ENCODE assay signal across 23 mouse cellular contexts in genomic region chr17:86523374-86523773, GRCm38 (mm10). TPM values are rescaled to one million over a fixed set of nuclear protein-coding genes. Genes with fewer than 3 reads are reported as not detected.
DNase-seq lines count a peak whose midpoint lies in the region; ATAC-seq and TF ChIP-seq lines count a peak whose summit lies in the region.
"Had no signal": no experiment of that assay in that cellular context is flagged by ENCODE, and none has a peak within 500 bp of the region (broad histone marks: within the 10 kb centered on the region; RNA-seq: fewer than 3 reads in every experiment).

No protein-coding gene starts in this region.

- peaks cover 5% of the 10 kb centered on the region for H3K4me1 ChIP-seq in liver, embryonic 16.5 days (ENCODE audit: control insufficient read depth, low read depth, low read length)
- H3K4me1 ChIP-seq in liver, embryonic 12.5 days: no peaks in the 10 kb centered on the region
- peaks cover 15% of the 10 kb centered on the region; the same call in 1 of the 2 replicates for H3K4me1 ChIP-seq in liver, postnatal 0 days (ENCODE audit: insufficient read depth)
- H3K4me1 ChIP-seq: embryonic facial prominence, embryonic 10.5 days; forebrain, embryonic 10.5 days; hindbrain, embryonic 15.5 days had no signal

- H3K27ac ChIP-seq in liver, embryonic 16.5 days (ENCODE audit: low read length): no peak overlapping the region
- H3K27ac ChIP-seq in liver, embryonic 12.5 days: no peak overlapping the region
- H3K27ac ChIP-seq in liver, postnatal 0 days (ENCODE audit: low read depth): peak overlapping the region; percentile 83
- H3K27ac ChIP-seq: embryonic facial prominence, embryonic 10.5 days; forebrain, embryonic 10.5 days; gastrocnemius, adult 2 months; hindbrain, embryonic 15.5 days had no signal

- DNase-seq in lung, postnatal 36 days: peak; percentile 73
- DNase-seq in lung, postnatal 14 days: no peak
- DNase-seq in liver, postnatal 0 days: no peak
- DNase-seq: adrenal gland, adult 2 months; adrenal gland, postnatal 25 days; cerebellum, adult 18-20 months; cerebellum, adult 9-11 months; gastrocnemius, adult 2 months; gastrocnemius, postnatal 25 days had no signal

- no peaks in the 10 kb centered on the region for H3K9me3 ChIP-seq in liver, embryonic 16.5 days (replicated peaks; ENCODE audit: control insufficient read depth, low read length)
- no peaks in the 10 kb centered on the region for H3K9me3 ChIP-seq in liver, embryonic 12.5 days (replicated peaks)
- H3K9me3 ChIP-seq in liver, postnatal 0 days (ENCODE audit: low read length): no peaks in the 10 kb centered on the region
- H3K9me3 ChIP-seq: embryonic facial prominence, embryonic 10.5 days; forebrain, embryonic 10.5 days; heart, embryonic 12.5 days; hindbrain, embryonic 15.5 days had no signal

- no peaks in the 10 kb centered on the region for H3K36me3 ChIP-seq in liver, embryonic 16.5 days (ENCODE audit: control insufficient read depth, insufficient read depth)
- H3K36me3 ChIP-seq in liver, embryonic 12.5 days: no peaks in the 10 kb centered on the region
- no peaks in the 10 kb centered on the region for H3K36me3 ChIP-seq in liver, postnatal 0 days (replicated peaks; ENCODE audit: insufficient read depth, low read length)
- H3K36me3 ChIP-seq: embryonic facial prominence, embryonic 10.5 days; forebrain, embryonic 10.5 days; hindbrain, embryonic 15.5 days had no signal

- TF ChIP-seq EP300 in liver, postnatal 0 days (IDR thresholded peaks at IDR 0.05; ENCODE audit: low read depth): peak; percentile 64; the same call in 1 of the 2 replicates

- H3K4me2 ChIP-seq in liver, embryonic 16.5 days (ENCODE audit: low read depth, low read length): no peak overlapping the region
- no peak overlapping the region for H3K4me2 ChIP-seq in liver, embryonic 12.5 days
- no peak overlapping the region for H3K4me2 ChIP-seq in liver, postnatal 0 days (ENCODE audit: low read depth, low read length)
- H3K4me2 ChIP-seq: heart, embryonic 12.5 days; hindbrain, embryonic 15.5 days had no signal

- TF ChIP-seq CTCF in liver, postnatal 0 days (IDR thresholded peaks at IDR 0.05; ENCODE audit: low read depth): no peak

- no peak overlapping the region for H3K9ac ChIP-seq in liver, embryonic 16.5 days (ENCODE audit: low read depth, low read length)
- H3K9ac ChIP-seq in liver, embryonic 12.5 days: no peak overlapping the region
- no peak overlapping the region for H3K9ac ChIP-seq in liver, postnatal 0 days (replicated peaks)
- H3K9ac ChIP-seq: heart, embryonic 12.5 days; hindbrain, embryonic 15.5 days had no signal

- ATAC-seq in liver, embryonic 16.5 days (ENCODE audit: low read depth): peak; percentile 74
- no peak for ATAC-seq in liver, embryonic 12.5 days
- peak; percentile 84 for ATAC-seq in liver, postnatal 0 days
- no peak for ATAC-seq in erythroblast, adult 5-6 weeks (replicated peaks; ENCODE audit: low FRiP score, poor library complexity, severe bottlenecking)
- ATAC-seq in activated CD4-positive, CD25-positive, alpha-beta regulatory T cell, adult 4 months: no peak
- ATAC-seq: forebrain, embryonic 14.5 days had no signal

- 52% methylated on average over 3 of the region's 3 CpGs for WGBS in liver, embryonic 16.5 days (ENCODE audit: insufficient replicate concordance)
- 41% methylated on average over 3 of the region's 3 CpGs for WGBS in liver, embryonic 12.5 days (ENCODE audit: insufficient replicate concordance)
- WGBS in liver, postnatal 0 days (ENCODE audit: insufficient replicate concordance): 52% methylated on average over 3 of the region's 3 CpGs

- H3K27me3 ChIP-seq in liver, embryonic 16.5 days (ENCODE audit: control insufficient read depth, insufficient read depth, low read depth, low read length): no peaks in the 10 kb centered on the region
- no peaks in the 10 kb centered on the region for H3K27me3 ChIP-seq in liver, embryonic 12.5 days (replicated peaks)
- H3K27me3 ChIP-seq in liver, postnatal 0 days (ENCODE audit: insufficient read depth, low read length): no peaks in the 10 kb centered on the region
- H3K27me3 ChIP-seq: heart, embryonic 12.5 days; hindbrain, embryonic 15.5 days had no signal

- H3K4me3 ChIP-seq in liver, embryonic 16.5 days (ENCODE audit: low read depth, low read length): no peak overlapping the region
- H3K4me3 ChIP-seq in liver, embryonic 12.5 days: no peak overlapping the region
- H3K4me3 ChIP-seq in liver, postnatal 0 days (ENCODE audit: low read depth, low read length): no peak overlapping the region
- H3K4me3 ChIP-seq: embryonic facial prominence, embryonic 10.5 days; erythroblast, embryonic 14.5 days; forebrain, embryonic 10.5 days; gastrocnemius, adult 2 months; heart, embryonic 12.5 days; hindbrain, embryonic 15.5 days had no signal

RNA-seq across cellular contexts. Expression of gene Gm10309, which starts 18.3 kb away (rescaled TPM):
- polyA plus RNA-seq in liver, embryonic 16.5 days (2015; fragmentation: Nextera tagmentation; extraction: Ambion mirVana): 0.07 TPM in 1 of 2 replicates, not detected in the other
- 0.07 and 0.11 TPM in 2 replicates for polyA plus RNA-seq in liver, embryonic 12.5 days (2016; fragmentation: Nextera tagmentation; extraction: Ambion mirVana)
- 0.05 TPM in 1 of 2 replicates, not detected in the other for polyA plus RNA-seq in liver, postnatal 0 days (2015; fragmentation: Nextera tagmentation; extraction: Ambion mirVana)
- not detected in 2 replicates for total RNA-seq in erythroblast, adult 5-6 weeks (2015; ENCODE audit: low replicate concordance)
- not detected in 2 replicates for total RNA-seq in erythroblast, adult 5-6 weeks (2017; ENCODE audit: low replicate concordance)
- polyA plus RNA-seq in activated CD4-positive, CD25-positive, alpha-beta regulatory T cell, adult 4 months (2017; shearing (Covaris generic)): under 1 TPM; 0.60 to 0.93 TPM
- total RNA-seq: adrenal gland, adult 2 months; adrenal gland, postnatal 25 days; ES-E14; gastrocnemius, postnatal 25 days; granulocyte monocyte progenitor cell, adult 5-6 weeks; heart, adult 8-10 months; heart, postnatal 25 days had no signal
- polyA plus RNA-seq: forebrain, embryonic 14.5 days had no signal

Comparison
In these comparisons a context has a peak if more than half of its experiments do, and no peak if none do; other contexts are left out.
1. ATAC-seq: peak in liver, embryonic 16.5 days (single experiment) and liver, postnatal 0 days (single experiment); none in liver, embryonic 12.5 days (single experiment), erythroblast, adult 5-6 weeks (single experiment) and activated CD4-positive, CD25-positive, alpha-beta regulatory T cell, adult 4 months (single experiment).